11 mouse cellular contexts compared by ENCODE assay signal in genomic region chr1:163057363-163057762, GRCm38 (mm10). TPM values are rescaled to one million over a fixed set of nuclear protein-coding genes. Genes with fewer than 3 reads are reported as not detected.
DNase-seq lines count a peak whose midpoint lies in the region; ATAC-seq and TF ChIP-seq lines count a peak whose summit lies in the region.
"Had no signal": no experiment of that assay in that cellular context is flagged by ENCODE, and none has a peak within 500 bp of the region (broad histone marks: within the 10 kb centered on the region; RNA-seq: fewer than 3 reads in every experiment).

No protein-coding gene starts in this region.

- ATAC-seq in cerebellum, adult (ENCODE audit: insufficient number of reproducible peaks, low FRiP score, low TSS enrichment): no peak

- H3K4me3 ChIP-seq in layer of hippocampus, adult 2 months: no peak overlapping the region
- H3K4me3 ChIP-seq: heart, embryonic 15.5 days; liver, embryonic 13.5 days had no signal

- DNase-seq in adrenal gland, postnatal 14 days: peak; percentile 33
- no peak for DNase-seq in adrenal gland, adult 18-20 months (ENCODE audit: low spot score in 2 of 2)
- DNase-seq in layer of hippocampus, adult 2 months (ENCODE audit: low spot score in 2 of 2): peak in 1 of 2 experiments; percentile 4
- DNase-seq in layer of hippocampus, adult 8-10 months (ENCODE audit: low spot score in 2 of 2): no peak
- DNase-seq in embryo, embryonic 11.5 days (ENCODE audit: low read depth, low spot score): peak; percentile 7
- DNase-seq in lung, postnatal 14 days: peak; percentile 38
- DNase-seq in spleen, postnatal 36 days (ENCODE audit: low spot score in 2 of 2): no peak
- DNase-seq: cerebellum, postnatal 25 days; liver, embryonic 13.5 days had no signal

- H3K27ac ChIP-seq in layer of hippocampus, adult 2 months: no peak overlapping the region
- H3K27ac ChIP-seq: heart, embryonic 15.5 days; liver, embryonic 13.5 days had no signal

- TF ChIP-seq CTCF in layer of hippocampus, adult 2 months (conservative IDR thresholded peaks at IDR 0.05): peak; percentile 77

RNA-seq across cellular contexts. Expression of gene Mroh9, which starts 28.1 kb away (rescaled TPM):
- not detected in 2 replicates for total RNA-seq in adrenal gland, postnatal 14 days (2021)
- not detected for total RNA-seq in adrenal gland, adult 18-20 months (2021)
- not detected for total RNA-seq in layer of hippocampus, adult 2 months (2021)
- total RNA-seq in layer of hippocampus, adult 8-10 months (2022): not detected

Comparison
In these comparisons a context has a peak if more than half of its experiments do, and no peak if none do; other contexts are left out.
1. DNase-seq: peak in adrenal gland, postnatal 14 days (single experiment), embryo, embryonic 11.5 days (single experiment) and lung, postnatal 14 days (single experiment); none in adrenal gland, adult 18-20 months (0 of 2), layer of hippocampus, adult 8-10 months (0 of 2) and spleen, postnatal 36 days (0 of 2).